15 mouse cellular contexts compared by ENCODE assay signal in the genomic region with DNA sequence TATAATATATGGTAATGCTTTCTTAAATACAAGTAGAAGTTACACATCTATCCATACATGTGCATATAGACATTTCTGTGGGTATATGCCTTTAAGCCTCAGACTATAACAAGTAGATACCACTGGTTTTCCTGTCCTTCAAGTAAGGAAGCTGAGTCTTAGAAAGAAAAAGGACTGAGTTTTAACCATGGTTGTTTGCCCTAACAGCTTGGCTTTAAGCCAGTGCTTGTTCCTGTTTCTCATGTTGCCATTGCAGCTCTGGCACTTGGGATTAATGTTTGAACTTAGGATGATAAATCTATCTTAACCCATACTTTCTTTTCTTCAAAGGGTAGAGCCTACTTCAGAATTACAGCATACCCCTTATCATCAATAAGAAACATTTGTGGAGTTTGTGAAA.
"Had no signal": no experiment of that assay in that cellular context is flagged by ENCODE, and none has a peak within 500 bp of the region (broad histone marks: within the 10 kb centered on the region; RNA-seq: fewer than 3 reads in every experiment).

No protein-coding gene starts in this region.

- H3K27ac ChIP-seq: kidney, embryonic 15.5 days; left cerebral cortex, adult 2 months; liver, embryonic 13.5 days; stomach, embryonic 15.5 days had no signal

- H3K4me2 ChIP-seq: kidney, embryonic 15.5 days; liver, embryonic 13.5 days; midbrain, embryonic 11.5 days; stomach, embryonic 15.5 days had no signal

- DNase-seq: kidney, adult 2 months; kidney, postnatal 10 days; layer of hippocampus, postnatal 36 days; liver, embryonic 13.5 days; lung, adult 2 months; midbrain, embryonic 14.5 days; retina, postnatal 1 day; right cerebral cortex, postnatal 25 days; spleen, adult 18-20 months; thymus, postnatal 25 days had no signal

- H3K9ac ChIP-seq: kidney, embryonic 15.5 days; liver, embryonic 13.5 days; stomach, embryonic 15.5 days had no signal

- ATAC-seq: lung, postnatal 0 days had no signal

- H3K36me3 ChIP-seq: kidney, embryonic 15.5 days; liver, embryonic 13.5 days; stomach, embryonic 15.5 days had no signal

- H3K4me1 ChIP-seq: kidney, embryonic 15.5 days; liver, embryonic 13.5 days; stomach, embryonic 15.5 days had no signal

- H3K27me3 ChIP-seq: kidney, embryonic 15.5 days; liver, embryonic 13.5 days; stomach, embryonic 15.5 days had no signal

- H3K4me3 ChIP-seq: kidney, embryonic 15.5 days; left cerebral cortex, adult 2 months; liver, embryonic 13.5 days; stomach, embryonic 15.5 days had no signal

- H3K9me3 ChIP-seq: kidney, embryonic 15.5 days; liver, embryonic 13.5 days; stomach, embryonic 15.5 days had no signal
